Mouse (Mus musculus) hindbrain, embryonic 16.5 days (tissue): Measurements from ENCODE around the gene Zfp664. TPM values are rescaled to one million over a fixed set of nuclear protein-coding genes. Genes with fewer than 3 reads are reported as not detected.

Experiments used
- polyA plus RNA-seq: library from polyadenylated mRNA; unstranded; fragments of >200 nt; fragmentation: Nextera tagmentation; extraction: Ambion mirVana; gene quantifications from 2 replicates; pipeline ENCODE4 v1.2.1, GENCODE M21; 2015

Gene Zfp664
- polyA plus RNA-seq, 1 experiment from 2014 or later: 75.7 TPM

Other genes starting within 250 kb of the Zfp664 start
- 32.0 and 35.1 TPM in 2 replicates for gene Atp6v0a2, start 234.1 kb upstream of the Zfp664 start, polyA plus RNA-seq
- 0.13 and 0.32 TPM in 2 replicates for gene Dnah10, start 137.6 kb upstream of the Zfp664 start, polyA plus RNA-seq
- 47.0 and 51.3 TPM in 2 replicates for gene Ccdc92, start 267 bp upstream of the Zfp664 start, polyA plus RNA-seq
- gene Rflna, start 140.5 kb downstream of the Zfp664 start, polyA plus RNA-seq: 6.8 and 6.9 TPM in 2 replicates